10 mouse cellular contexts compared by ENCODE assay signal in the genomic region with DNA sequence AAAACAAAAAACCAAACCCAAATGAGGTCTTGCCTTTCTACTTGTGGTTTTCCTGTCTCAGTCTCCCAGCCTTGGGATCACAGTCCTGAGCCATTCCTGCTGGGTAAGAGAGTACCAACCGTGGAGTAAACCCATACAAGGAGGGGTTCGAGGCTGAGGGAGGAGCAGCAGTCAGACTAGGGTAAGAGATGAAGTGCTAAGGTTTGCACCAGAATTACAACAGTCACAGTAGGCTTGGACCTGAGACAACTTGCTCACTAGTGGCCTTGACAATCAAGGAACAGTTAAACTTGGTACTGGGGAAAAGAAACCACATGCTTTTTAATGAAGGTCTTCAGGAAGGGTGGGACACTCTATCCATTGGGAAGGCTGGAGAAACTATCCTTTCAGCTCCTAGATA. TPM values are rescaled to one million over a fixed set of nuclear protein-coding genes. Genes with fewer than 3 reads are reported as not detected.
"Had no signal": no experiment of that assay in that cellular context is flagged by ENCODE, and none has a peak within 500 bp of the region (broad histone marks: within the 10 kb centered on the region; RNA-seq: fewer than 3 reads in every experiment).

No protein-coding gene starts in this region.

- DNase-seq: lung, adult 2 months; lung, postnatal 14 days; lung, postnatal 36 days; right cerebral cortex, postnatal 14 days; thymus, adult 2 months; thymus, postnatal 25 days; thymus, postnatal 4 days had no signal

RNA-seq across cellular contexts. Expression of a gene that starts 44.6 kb away (rescaled TPM):
- total RNA-seq: megakaryocyte progenitor cell, adult 5-6 weeks; monocyte, adult 5-6 weeks; neutrophil, adult 5-6 weeks had no signal
